Mouse (Mus musculus) T-helper 17 cell (primary cell): ENCODE measurements around the gene 1700029F12Rik.
"Not testable (repeated sequence)": the region's sequence is repeated elsewhere in the genome, so short reads cannot be mapped to it uniquely, and the experiment has no call there.

Experiments
- in situ Hi-C, 2 experiments: fragments of 300-600 bp; cut with MboI, MseI; formaldehyde crosslinking; loops; 1 replicate in 1 of 2; 2 replicates in 1 of 2; pipeline ENCODE4 v1.15.1; 2025; ENCODE audit warnings: high pct_unique_total_duplicates in 2 of 2

Gene 1700029F12Rik

GRCm38 (mm10) chr13:97034262-97034661, at the start of gene 1700029F12Rik:
1700029F12Rik (minus strand) TSS chr13:97034362.
- in situ Hi-C loops = no loop called here

GRCm38 (mm10) chr13:97082432-97082831, 48.3 kb upstream of the 1700029F12Rik start:
- in situ Hi-C loops = no loop called here

- in situ Hi-C loops = no loop called here
Observed at GRCm38 (mm10) chr13:97080615-97081014, 46.5 kb upstream of the 1700029F12Rik start.

- in situ Hi-C loops = no loop called here
Observed at GRCm38 (mm10) chr13:97080201-97080600, 46.0 kb upstream of the 1700029F12Rik start.

GRCm38 (mm10) chr13:97077556-97077955, 43.4 kb upstream of the 1700029F12Rik start:
- in situ Hi-C loops = no loop called here

- in situ Hi-C loops = no loop called here
Observed at GRCm38 (mm10) chr13:97073497-97073896, 39.3 kb upstream of the 1700029F12Rik start.

GRCm38 (mm10) chr13:97071626-97072241, 37.6 kb upstream of the 1700029F12Rik start:
- in situ Hi-C loops = no loop called here

- in situ Hi-C loops = no loop called here
Observed at GRCm38 (mm10) chr13:97070931-97071625, 36.9 kb upstream of the 1700029F12Rik start.

GRCm38 (mm10) chr13:97068151-97068550, 34.0 kb upstream of the 1700029F12Rik start:
- in situ Hi-C loops = no loop called here

- in situ Hi-C loops = no loop called here
Observed at GRCm38 (mm10) chr13:97067691-97068090, 33.5 kb upstream of the 1700029F12Rik start.

- in situ Hi-C loops = no loop called here
Observed at GRCm38 (mm10) chr13:97066649-97067550, 32.7 kb upstream of the 1700029F12Rik start, which contains the start of gene Fam169a. Fam169a (plus strand) TSS chr13:97067286.

GRCm38 (mm10) chr13:97064844-97065621, 30.9 kb upstream of the 1700029F12Rik start:
- in situ Hi-C loops = not testable (repeated sequence)

- in situ Hi-C loops = no loop called here
Observed at GRCm38 (mm10) chr13:97064413-97064812, 30.3 kb upstream of the 1700029F12Rik start.

- in situ Hi-C loops = no loop called here
Observed at GRCm38 (mm10) chr13:97063431-97063830, 29.3 kb upstream of the 1700029F12Rik start.

GRCm38 (mm10) chr13:97062151-97062550, 28.0 kb upstream of the 1700029F12Rik start:
- in situ Hi-C loops = no loop called here

- in situ Hi-C loops = no loop called here
Observed at GRCm38 (mm10) chr13:97060331-97060730, 26.2 kb upstream of the 1700029F12Rik start.

GRCm38 (mm10) chr13:97059746-97060145, 25.6 kb upstream of the 1700029F12Rik start:
- in situ Hi-C loops = no loop called here

- in situ Hi-C loops = no loop called here
Observed at GRCm38 (mm10) chr13:97057817-97058216, 23.7 kb upstream of the 1700029F12Rik start.

GRCm38 (mm10) chr13:97053844-97054243, 19.7 kb upstream of the 1700029F12Rik start:
- in situ Hi-C loops = loop anchor here (5.0 kb wide), 1 partner anchor 197 kb away; no protein-coding TSS in a partner anchor

GRCm38 (mm10) chr13:97052667-97053066, 18.5 kb upstream of the 1700029F12Rik start:
- in situ Hi-C loops = loop anchor here (5.0 kb wide), 1 partner anchor 195 kb away; no protein-coding TSS in a partner anchor

GRCm38 (mm10) chr13:97051158-97051557, 17.0 kb upstream of the 1700029F12Rik start:
- in situ Hi-C loops = loop anchor here (5.0 kb wide), 1 partner anchor 194 kb away; no protein-coding TSS in a partner anchor
